Mouse (Mus musculus): ENCODE results near the gene Uso1.

Gene Uso1

GRCm38 (mm10) chr5:92196895-92197811 is 59.4 kb downstream of the Uso1 start:
- no peak for DNase-seq (ENCODE audit: low read depth)

GRCm38 (mm10) chr5:92198266-92198665 is 60.5 kb downstream of the Uso1 start:
- peak; percentile 25 for DNase-seq (ENCODE audit: low read depth)

- no peak for DNase-seq (ENCODE audit: low read depth)
These were observed 66.7 kb downstream of the Uso1 start for GRCm38 (mm10) chr5:92204162-92205036.

GRCm38 (mm10) chr5:92205184-92205583 is 67.4 kb downstream of the Uso1 start:
- peak; percentile 33 for DNase-seq (ENCODE audit: low read depth)

GRCm38 (mm10) chr5:92205706-92206105 is 68.0 kb downstream of the Uso1 start:
- DNase-seq (ENCODE audit: low read depth) = no peak

- DNase-seq (ENCODE audit: low read depth) = no peak
These were observed 68.4 kb downstream of the Uso1 start for GRCm38 (mm10) chr5:92206121-92206520.

- DNase-seq (ENCODE audit: low read depth) = no peak
These were observed 72.5 kb downstream of the Uso1 start for GRCm38 (mm10) chr5:92210205-92210604.

GRCm38 (mm10) chr5:92212231-92212630 is 74.5 kb downstream of the Uso1 start:
- DNase-seq (ENCODE audit: low read depth) = no peak

GRCm38 (mm10) chr5:92215308-92215707 is 77.6 kb downstream of the Uso1 start, which contains the start of gene U90926:
Gene U90926 (minus strand): TSS chr5:92215408.
- DNase-seq (ENCODE audit: low read depth) = no peak

DNA sequence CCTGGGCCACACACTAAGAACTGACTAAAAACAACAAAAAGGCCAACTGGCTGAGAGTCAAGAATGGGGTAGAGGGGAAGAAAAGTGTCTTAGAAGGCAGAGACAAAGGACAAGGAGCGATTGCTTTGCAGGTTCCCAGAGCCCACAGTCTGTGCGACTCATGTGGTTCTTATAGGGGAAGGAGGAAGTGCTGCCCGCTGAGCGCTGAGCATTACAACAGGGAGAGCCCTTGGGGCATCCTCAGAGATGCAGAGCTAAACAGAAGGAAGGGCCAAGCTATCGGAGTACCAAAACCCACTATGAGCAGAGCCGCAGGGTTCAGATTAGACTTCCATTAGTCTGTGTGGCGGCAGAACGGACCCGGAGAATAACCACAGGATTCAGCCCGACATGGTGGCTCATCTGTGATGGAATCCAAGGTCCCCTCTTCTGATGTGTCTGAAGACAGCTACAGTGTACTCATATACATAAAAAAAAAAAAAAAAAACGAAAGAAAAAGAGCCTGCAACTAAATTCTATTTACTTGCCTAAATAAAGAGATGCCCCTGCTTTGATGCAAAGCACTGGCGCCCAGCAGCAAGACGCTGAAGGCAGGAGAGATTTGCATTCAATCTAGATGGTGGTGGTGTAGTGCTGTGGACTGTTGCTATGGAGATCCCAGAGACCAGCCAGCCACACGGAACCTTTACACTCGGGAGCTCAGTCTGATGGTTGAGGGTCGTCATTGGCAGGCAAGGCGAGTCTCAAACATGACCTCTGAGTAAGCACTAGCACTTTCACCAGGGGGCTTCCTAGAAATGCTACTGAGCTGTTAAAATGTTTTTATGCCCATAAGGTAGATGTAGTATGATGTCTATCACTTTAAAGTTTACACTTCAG is 81.4 kb downstream of the Uso1 start:
- peak; percentile 21 for DNase-seq (ENCODE audit: low read depth)

DNA sequence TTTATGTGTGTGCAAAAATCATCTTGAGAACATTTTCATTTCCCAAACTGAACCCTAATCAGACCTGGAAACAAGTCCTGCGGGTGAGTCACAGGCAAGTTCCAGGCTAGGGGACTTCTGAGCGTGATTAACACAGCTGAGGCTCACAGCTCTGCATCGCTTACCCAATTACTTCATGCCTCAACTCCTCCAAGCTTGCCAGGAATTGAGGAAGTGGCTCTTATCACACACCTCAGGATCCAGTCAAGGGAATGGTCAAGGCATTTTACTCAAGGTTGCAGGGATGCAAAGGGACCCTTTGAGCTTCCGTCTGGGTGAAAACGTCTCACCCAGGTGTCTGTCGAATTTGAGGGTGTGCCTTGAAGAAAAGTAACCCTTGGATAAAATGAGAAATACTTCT is 82.1 kb downstream of the Uso1 start:
- DNase-seq (ENCODE audit: low read depth) = peak; percentile 26

GRCm38 (mm10) chr5:92220287-92220902 is 82.7 kb downstream of the Uso1 start:
- DNase-seq (ENCODE audit: low read depth) = no peak

DNA sequence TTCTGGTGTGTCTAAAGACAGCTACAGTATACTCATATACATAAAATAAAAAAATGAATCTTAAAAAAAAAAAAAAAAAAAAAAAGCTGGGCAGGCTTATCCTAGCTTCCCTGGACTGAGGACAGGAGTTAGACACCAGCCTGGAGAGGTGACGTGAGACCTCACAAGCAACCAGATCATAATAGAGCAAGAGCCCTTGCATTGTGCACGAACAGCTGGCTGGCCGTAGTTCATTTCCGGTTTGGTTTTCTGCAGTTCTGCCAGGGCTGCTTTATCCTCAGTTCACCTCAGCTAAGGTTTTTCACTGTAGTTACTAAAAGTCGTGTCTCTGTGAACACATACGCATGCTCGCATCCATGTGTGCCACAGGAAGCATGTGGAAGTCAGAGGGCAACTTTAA is 90.0 kb downstream of the Uso1 start:
- DNase-seq (ENCODE audit: low read depth) = peak; percentile 37

DNA sequence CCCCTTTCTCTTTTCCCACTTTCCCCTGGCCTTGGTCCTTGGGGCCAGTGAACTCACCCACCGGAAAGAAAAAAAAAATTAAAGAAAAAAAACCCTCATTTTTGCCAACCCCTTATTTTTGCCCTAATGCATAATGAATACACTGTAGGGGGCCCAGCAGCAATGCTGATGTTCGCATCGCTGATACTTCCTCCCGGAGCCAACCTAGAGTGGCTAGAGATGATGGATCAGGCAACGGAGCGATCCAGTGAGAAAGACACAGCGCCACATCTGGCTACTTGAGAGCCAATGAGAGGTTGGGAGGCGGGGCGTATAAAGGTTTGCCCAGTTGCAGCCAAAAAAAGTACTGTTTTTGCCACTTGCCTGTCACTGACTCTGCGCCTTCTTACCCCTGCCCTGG is 91.0 kb downstream of the Uso1 start:
- no peak for DNase-seq (ENCODE audit: low read depth)

- no peak for DNase-seq (ENCODE audit: low read depth)
These were observed 91.8 kb downstream of the Uso1 start for GRCm38 (mm10) chr5:92229514-92229913.

DNA sequence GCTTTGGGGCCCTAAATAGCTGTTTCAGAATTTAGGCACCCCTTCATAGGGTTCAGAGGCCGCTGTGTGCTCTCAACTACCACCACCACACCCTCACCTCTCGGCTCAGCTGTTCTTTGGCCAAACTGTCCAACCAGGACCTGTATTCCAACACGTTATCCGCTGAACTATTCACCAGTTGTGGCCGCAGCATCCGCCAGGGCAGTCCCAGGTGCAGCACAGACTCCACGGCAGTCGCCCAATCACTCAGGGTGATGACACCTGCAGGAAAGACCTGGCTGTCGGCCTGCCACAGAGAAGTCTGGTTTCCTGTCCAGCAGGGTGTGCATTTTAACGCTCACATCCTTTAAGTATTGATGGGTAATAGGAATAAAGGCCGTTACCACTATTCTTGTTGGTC is 92.6 kb downstream of the Uso1 start:
- DNase-seq (ENCODE audit: low read depth) = no peak

- no peak for DNase-seq (ENCODE audit: low read depth)
These were observed 94.1 kb downstream of the Uso1 start for GRCm38 (mm10) chr5:92231836-92232235.

DNA sequence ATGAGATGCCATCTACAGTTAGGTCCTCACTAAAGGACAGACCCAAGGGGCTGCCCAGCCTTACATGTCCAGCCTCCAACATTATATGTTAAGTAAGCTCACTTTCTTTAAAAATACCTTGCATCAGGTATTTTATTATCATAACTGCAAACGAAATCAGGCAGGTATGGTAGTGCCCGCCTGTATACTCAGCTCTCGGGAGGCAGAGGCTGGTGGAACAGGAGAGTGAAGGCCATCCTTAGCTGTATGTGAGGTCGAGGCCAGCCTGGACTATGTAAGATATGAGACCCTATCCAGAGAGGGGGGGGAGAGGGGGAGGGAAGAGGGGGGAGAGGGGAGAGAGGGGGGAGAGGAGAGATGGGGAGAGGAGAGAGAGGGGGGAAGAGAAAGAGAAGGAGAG is 95.6 kb downstream of the Uso1 start:
- no peak for DNase-seq (ENCODE audit: low read depth)

GRCm38 (mm10) chr5:92234939-92235557 is 97.3 kb downstream of the Uso1 start:
- DNase-seq (ENCODE audit: low read depth) = no peak

GRCm38 (mm10) chr5:92239333-92240232 is 101.8 kb downstream of the Uso1 start:
- DNase-seq (ENCODE audit: low read depth) = peak; percentile 44
